Mouse (Mus musculus): ENCODE results near the gene Stambp.

GRCm38 (mm10) chr6:83521784-83522183, 50.7 kb downstream of the Stambp start:
- TF ChIP-seq ZNF384 (IDR thresholded peaks at IDR 0.05; ENCODE audit: low read depth, low read length) (no peak), MAFK (IDR thresholded peaks at IDR 0.05; ENCODE audit: insufficient read depth, low read depth, low read length) (no peak), HCFC1 (IDR thresholded peaks at IDR 0.05; ENCODE audit: borderline replicate concordance, insufficient read depth, low read length) (no peak), CHD2 (IDR thresholded peaks at IDR 0.05; ENCODE audit: low read depth, low read length) (no peak), ZC3H11A (IDR thresholded peaks at IDR 0.05; ENCODE audit: borderline replicate concordance, low read depth, low read length) (no peak)

Data from ES-E14 (cell line).